Mouse (Mus musculus) effector memory CD4-positive, alpha-beta T cell, adult 5 months (primary cell): ENCODE measurements around the gene Olfr1. TPM values are rescaled to one million over a fixed set of nuclear protein-coding genes. Genes with fewer than 3 reads are reported as not detected.

Source experiments
- polyA plus RNA-seq: library from polyadenylated mRNA; unstranded; fragments of 100-300 nt; shearing (Covaris generic); gene quantifications from one replicate; pipeline ENCODE4 v1.2.1, GENCODE M21; 2017

The Olfr1 gene
- polyA plus RNA-seq: not detected

GRCm38 (mm10) chr11:73399514-73399913 lies at the start of gene Olfr1:
Gene Olfr1 (minus strand): TSS chr11:73399614.

GRCm38 (mm10) chr11:73428377-73428776 lies 29.0 kb upstream of the Olfr1 start, which contains the start of gene Olfr378:
Gene Olfr378 (minus strand): TSS chr11:73428477.

GRCm38 (mm10) chr11:73370946-73371345 lies 28.5 kb downstream of the Olfr1 start, which contains the start of gene Olfr376:
Gene Olfr376 (plus strand): TSS chr11:73371246.

GRCm38 (mm10) chr11:73350483-73350882 lies 48.9 kb downstream of the Olfr1 start, which contains the start of gene Olfr20:
Gene Olfr20 (plus strand): TSS chr11:73350783.

Other genes starting within 250 kb of the Olfr1 start
- gene P2rx5, start 239.2 kb downstream of the Olfr1 start, polyA plus RNA-seq: not detected
- 75.4 TPM for gene Emc6, start 222.6 kb downstream of the Olfr1 start, polyA plus RNA-seq
- gene Tax1bp3, start 222.5 kb downstream of the Olfr1 start, polyA plus RNA-seq: 12.5 TPM
- 9.9 TPM for gene Ctns, start 200.6 kb downstream of the Olfr1 start, polyA plus RNA-seq
- 4.3 TPM for gene Shpk, start 200.2 kb downstream of the Olfr1 start, polyA plus RNA-seq
- not detected for gene Trpv1, start 165.3 kb downstream of the Olfr1 start, polyA plus RNA-seq
- gene Trpv3, start 132.2 kb downstream of the Olfr1 start, polyA plus RNA-seq: not detected
- gene Aspa, start 70.0 kb downstream of the Olfr1 start, polyA plus RNA-seq: 0.41 TPM
- gene Gm49340, start 69.9 kb downstream of the Olfr1 start, polyA plus RNA-seq: not detected
- gene Spata22, start 69.9 kb downstream of the Olfr1 start, polyA plus RNA-seq: not detected
- not detected for gene Olfr20, start 48.8 kb downstream of the Olfr1 start, polyA plus RNA-seq
- gene Olfr376, start 28.4 kb downstream of the Olfr1 start, polyA plus RNA-seq: not detected
- gene Olfr378, start 28.9 kb upstream of the Olfr1 start, polyA plus RNA-seq: not detected
- not detected for gene Olfr380, start 57.9 kb upstream of the Olfr1 start, polyA plus RNA-seq
- gene Olfr381, start 92.0 kb upstream of the Olfr1 start, polyA plus RNA-seq: not detected
- not detected for gene Olfr382, start 117.6 kb upstream of the Olfr1 start, polyA plus RNA-seq
- gene Olfr385, start 193.4 kb upstream of the Olfr1 start, polyA plus RNA-seq: not detected
- not detected for gene Olfr384, start 199.0 kb upstream of the Olfr1 start, polyA plus RNA-seq